Comparison of ENCODE assay signal across 17 mouse cellular contexts in the genomic region with DNA sequence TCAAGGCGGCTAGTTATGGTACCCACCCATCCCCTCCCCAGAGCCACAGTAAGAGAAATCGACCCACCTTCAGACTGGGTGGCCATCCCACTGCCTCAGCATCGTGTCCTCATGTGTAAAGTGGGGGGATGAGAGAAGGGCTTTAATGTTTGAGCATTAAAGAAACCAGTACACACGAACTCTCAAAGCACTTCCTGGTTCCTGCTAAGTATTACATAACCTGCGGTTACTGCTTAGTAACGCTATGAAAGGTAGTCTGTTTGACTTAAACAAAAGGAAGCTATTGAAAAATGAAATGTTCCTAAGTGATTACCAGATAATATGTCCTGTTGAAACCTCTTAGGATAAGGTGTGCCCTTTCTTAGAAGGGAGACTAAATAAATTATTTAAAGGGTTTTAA. TPM values are rescaled to one million over a fixed set of nuclear protein-coding genes. Genes with fewer than 3 reads are reported as not detected.
DNase-seq lines count a peak whose midpoint lies in the region; ATAC-seq lines count a peak whose summit lies in the region.
"Had no signal": no experiment of that assay in that cellular context is flagged by ENCODE, and none has a peak within 500 bp of the region (broad histone marks: within the 10 kb centered on the region; RNA-seq: fewer than 3 reads in every experiment).

No protein-coding gene starts in this region.

- no peak overlapping the region for H3K9ac ChIP-seq in embryonic facial prominence, embryonic 14.5 days (ENCODE audit: low read depth, low read length)
- H3K9ac ChIP-seq: embryonic facial prominence, embryonic 15.5 days; forebrain, embryonic 13.5 days had no signal

- no peak overlapping the region for H3K27ac ChIP-seq in embryonic facial prominence, embryonic 14.5 days (replicated peaks; ENCODE audit: low read depth, low read length)
- no peak overlapping the region for H3K27ac ChIP-seq in embryonic facial prominence, embryonic 10.5 days (replicated peaks)
- H3K27ac ChIP-seq: embryonic facial prominence, embryonic 15.5 days; forebrain, embryonic 13.5 days; hindbrain, embryonic 10.5 days had no signal

- H3K9me3 ChIP-seq in embryonic facial prominence, embryonic 14.5 days (ENCODE audit: control insufficient read depth, low read length), result no peaks in the 10 kb centered on the region
- H3K9me3 ChIP-seq in embryonic facial prominence, embryonic 10.5 days, result no peaks in the 10 kb centered on the region
- H3K9me3 ChIP-seq: embryonic facial prominence, embryonic 15.5 days; forebrain, embryonic 13.5 days; G1E; hindbrain, embryonic 10.5 days had no signal

- peaks cover 11% of the 10 kb centered on the region; the same call in 1 of the 2 replicates for H3K4me1 ChIP-seq in embryonic facial prominence, embryonic 14.5 days (ENCODE audit: control insufficient read depth, insufficient read depth, low read length)
- H3K4me1 ChIP-seq in embryonic facial prominence, embryonic 10.5 days, result peaks cover 17% of the 10 kb centered on the region

- no peaks in the 10 kb centered on the region for H3K36me3 ChIP-seq in embryonic facial prominence, embryonic 14.5 days (ENCODE audit: control insufficient read depth, insufficient read depth, low read length)
- H3K36me3 ChIP-seq in embryonic facial prominence, embryonic 10.5 days (replicated peaks), result no peaks in the 10 kb centered on the region
- H3K36me3 ChIP-seq: embryonic facial prominence, embryonic 15.5 days; G1E; hindbrain, embryonic 10.5 days had no signal

- H3K4me2 ChIP-seq in embryonic facial prominence, embryonic 14.5 days (ENCODE audit: low read depth, low read length), result no peak overlapping the region
- H3K4me2 ChIP-seq: embryonic facial prominence, embryonic 15.5 days; forebrain, embryonic 13.5 days; liver, embryonic 11.5 days had no signal

- no peaks in the 10 kb centered on the region for H3K27me3 ChIP-seq in embryonic facial prominence, embryonic 14.5 days (replicated peaks; ENCODE audit: control insufficient read depth, insufficient read depth, low read length)
- H3K27me3 ChIP-seq in embryonic facial prominence, embryonic 10.5 days (replicated peaks; ENCODE audit: low read depth, poor library complexity, severe bottlenecking), result no peaks in the 10 kb centered on the region
- H3K27me3 ChIP-seq: embryonic facial prominence, embryonic 15.5 days had no signal

- DNase-seq in embryonic facial prominence, embryonic 14.5 days (ENCODE audit: low spot score), result no peak
- DNase-seq in embryonic facial prominence, embryonic 10.5 days (ENCODE audit: low spot score), result no peak
- DNase-seq in 416B (ENCODE audit: low read depth), result peak; percentile 25
- DNase-seq in ovary, postnatal 14 days (ENCODE audit: low spot score), result no peak
- DNase-seq in adrenal gland, postnatal 10 days, result no peak
- DNase-seq in gastrocnemius, postnatal 10 days, result no peak
- DNase-seq: adrenal gland, postnatal 36 days; cerebellum, postnatal 36 days; right cerebral cortex, postnatal 14 days; thymus, postnatal 25 days had no signal

- no peak overlapping the region for H3K4me3 ChIP-seq in embryonic facial prominence, embryonic 14.5 days (ENCODE audit: low read depth, low read length)
- no peak overlapping the region for H3K4me3 ChIP-seq in embryonic facial prominence, embryonic 10.5 days
- H3K4me3 ChIP-seq: embryonic facial prominence, embryonic 15.5 days; forebrain, embryonic 13.5 days; hindbrain, embryonic 10.5 days had no signal

- ATAC-seq in embryonic facial prominence, embryonic 14.5 days (ENCODE audit: low read depth), result 0 out of 2 replicates have a peak, but pooled peaks have one; percentile 37
- peak; percentile 95 for ATAC-seq in common myeloid progenitor, adult 5-6 weeks (replicated peaks; ENCODE audit: low read depth, poor library complexity, severe bottlenecking)
- peak; percentile 86 for ATAC-seq in megakaryocyte, adult 5-6 weeks (ENCODE audit: poor library complexity, severe bottlenecking)
- ATAC-seq: forebrain, embryonic 13.5 days had no signal

- 73% methylated on average over 6 of the region's 6 CpGs for WGBS in embryonic facial prominence, embryonic 14.5 days
- 82% methylated on average over 6 of the region's 6 CpGs for WGBS in embryonic facial prominence, embryonic 10.5 days

RNA-seq across cellular contexts. Expression of gene Lmo4, which starts 26.9 kb away (rescaled TPM):
- polyA plus RNA-seq in embryonic facial prominence, embryonic 14.5 days (2014; fragmentation: Nextera tagmentation; extraction: Ambion mirVana), result 83.6 and 84.2 TPM in 2 replicates
- 61.2 and 66.3 TPM in 2 replicates for polyA plus RNA-seq in embryonic facial prominence, embryonic 10.5 days (2016; fragmentation: Nextera tagmentation; extraction: Ambion mirVana)
- total RNA-seq in common myeloid progenitor, adult 5-6 weeks (2017), result 31.5 and 38.2 TPM in 2 replicates
- total RNA-seq in megakaryocyte, adult 5-6 weeks (2015), result 324 and 340 TPM in 2 replicates
- 83.8 and 92.4 TPM in 2 replicates for total RNA-seq in megakaryocyte, adult 5-6 weeks (2017)
- total RNA-seq in adrenal gland, postnatal 10 days (2021), result 10 to 100 TPM; 63.1 to 65.6 TPM
- total RNA-seq in gastrocnemius, postnatal 10 days (2021), result 10 to 100 TPM; 22.7 to 25.3 TPM

Comparison
In these comparisons a context has a peak if more than half of its experiments do, and no peak if none do; other contexts are left out.
1. ATAC-seq: peak in every context shown above with its lines; median percentile 95 in common myeloid progenitor, adult 5-6 weeks; 86 in megakaryocyte, adult 5-6 weeks; 37 in embryonic facial prominence, embryonic 14.5 days.